Mouse (Mus musculus) forebrain, embryonic 15.5 days (tissue): ENCODE data around the gene Tmx1. TPM values are rescaled to one million over a fixed set of nuclear protein-coding genes. Genes with fewer than 3 reads are reported as not detected.

Experiments used
- ATAC-seq: fragments of 200-750 bp; cut with Nextera tagmentation; replicated peaks from 2 replicates; pipeline ENCODE4 v1.8.0; 2017; ENCODE audit warnings: mild to moderate bottlenecking, moderate TSS enrichment, moderate library complexity
- H3K27ac ChIP-seq: fragments of 300-500 bp; sonication (generic); replicated peaks from 2 replicates; pipeline ENCODE4 v1.5.1; 2015; ENCODE audit warnings: mild to moderate bottlenecking, inconsistent platforms
- H3K27me3 ChIP-seq: fragments of 300-500 bp; sonication (generic); 2 replicates; pipeline ENCODE4 v1.6.1; 2015; ENCODE audit warnings: inconsistent platforms
- H3K36me3 ChIP-seq: fragments of 300-500 bp; sonication (generic); 2 replicates; pipeline ENCODE4 v1.6.1; 2015; ENCODE audit warnings: mild to moderate bottlenecking, inconsistent platforms
- H3K4me1 ChIP-seq: fragments of 300-500 bp; sonication (generic); 2 replicates; pipeline ENCODE4 v1.6.1; 2015; ENCODE audit warnings: inconsistent platforms
- H3K4me2 ChIP-seq: fragments of 300-500 bp; sonication (generic); replicated peaks from 2 replicates; pipeline ENCODE4 v1.6.1; 2015; ENCODE audit warnings: mild to moderate bottlenecking, inconsistent platforms
- H3K4me3 ChIP-seq: fragments of 300-500 bp; sonication (generic); 2 replicates; pipeline ENCODE4 v1.5.1; 2015; ENCODE audit warnings: mild to moderate bottlenecking, inconsistent platforms
- H3K9ac ChIP-seq: fragments of 300-500 bp; sonication (generic); replicated peaks from 2 replicates; pipeline ENCODE4 v1.6.1; 2015; ENCODE audit warnings: mild to moderate bottlenecking, inconsistent platforms
- H3K9me3 ChIP-seq: fragments of 300-500 bp; sonication (generic); 2 replicates; pipeline ENCODE4 v1.6.1; 2016; ENCODE audit warnings: inconsistent platforms
- WGBS: fragments of 180-500 bp; shearing (Covaris S2); methylation state at CpG from one replicate; pipeline ENCODE4 v1.1.7; 2015; ENCODE audit warnings: mixed read lengths; 5-methylcytosine and 5-hydroxymethylcytosine counted together
- polyA plus RNA-seq: library from polyadenylated mRNA; unstranded; fragments of >200 nt; fragmentation: Nextera tagmentation; extraction: Ambion mirVana; gene quantifications from 2 replicates; pipeline ENCODE4 v1.2.1, GENCODE M21; 2015

Gene Tmx1
- polyA plus RNA-seq, 1 experiment from 2014 or later: 130 TPM

DNA sequence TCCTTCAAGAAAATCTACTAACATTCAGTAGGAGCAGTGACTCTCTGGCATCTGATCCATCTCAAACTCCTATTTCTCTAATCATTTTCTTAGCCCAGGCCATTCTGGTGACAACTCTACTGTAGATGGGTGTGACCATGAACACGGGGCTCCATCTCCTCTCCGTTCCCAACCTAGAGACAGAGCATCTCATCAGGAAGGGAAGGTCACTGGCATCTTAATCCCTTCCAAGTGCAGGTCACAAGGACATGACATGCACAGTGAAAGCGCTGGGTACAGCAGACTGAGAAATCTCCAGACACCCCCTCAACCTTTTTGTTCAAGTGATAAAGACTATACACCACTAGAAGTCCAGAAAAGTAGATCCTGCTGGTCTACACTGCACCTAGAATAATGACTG is 1.4 kb upstream of the Tmx1 start:
- no peaks in the 10 kb centered on the region for H3K27me3 ChIP-seq
- 93% methylated on average over 3 of the region's 3 CpGs for WGBS
- H3K36me3 ChIP-seq: no peaks in the 10 kb centered on the region
- H3K9ac ChIP-seq: no peak overlapping the region
- ATAC-seq: no peak
- H3K4me3 ChIP-seq: no peak overlapping the region
- H3K4me1 ChIP-seq: peaks cover 23% of the 10 kb centered on the region
- H3K4me2 ChIP-seq: no peak overlapping the region
- no peaks in the 10 kb centered on the region for H3K9me3 ChIP-seq
- no peak overlapping the region for H3K27ac ChIP-seq

DNA sequence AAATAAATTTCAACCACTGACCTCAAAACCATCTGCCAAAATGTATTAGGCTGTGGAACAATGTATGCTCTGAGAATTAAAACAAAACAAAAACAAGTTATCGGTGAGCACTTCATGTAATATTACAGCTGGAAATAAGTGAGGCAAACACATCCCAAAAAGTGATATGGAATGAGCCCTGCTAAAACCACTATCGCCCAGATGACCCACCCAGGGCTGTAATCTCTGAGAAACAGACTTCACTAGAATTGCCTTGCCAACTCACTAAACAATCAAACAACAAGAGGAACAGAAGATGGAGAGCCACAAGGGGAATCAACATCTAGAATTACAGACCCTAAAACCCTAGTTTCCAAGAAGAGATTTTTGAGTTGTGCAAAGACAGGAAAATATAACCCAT is 752 bp upstream of the Tmx1 start:
- H3K36me3 ChIP-seq: no peaks in the 10 kb centered on the region
- peak overlapping the region; percentile 83 for H3K4me3 ChIP-seq
- ATAC-seq: no peak
- no peaks in the 10 kb centered on the region for H3K27me3 ChIP-seq
- H3K27ac ChIP-seq: no peak overlapping the region
- H3K9me3 ChIP-seq: no peaks in the 10 kb centered on the region
- H3K4me1 ChIP-seq: peaks cover 23% of the 10 kb centered on the region
- peak overlapping the region; percentile 84; the same call in 1 of the 2 replicates for H3K9ac ChIP-seq
- WGBS: 87% methylated on average over 2 of the region's 2 CpGs
- peak overlapping the region; percentile 68 for H3K4me2 ChIP-seq

DNA sequence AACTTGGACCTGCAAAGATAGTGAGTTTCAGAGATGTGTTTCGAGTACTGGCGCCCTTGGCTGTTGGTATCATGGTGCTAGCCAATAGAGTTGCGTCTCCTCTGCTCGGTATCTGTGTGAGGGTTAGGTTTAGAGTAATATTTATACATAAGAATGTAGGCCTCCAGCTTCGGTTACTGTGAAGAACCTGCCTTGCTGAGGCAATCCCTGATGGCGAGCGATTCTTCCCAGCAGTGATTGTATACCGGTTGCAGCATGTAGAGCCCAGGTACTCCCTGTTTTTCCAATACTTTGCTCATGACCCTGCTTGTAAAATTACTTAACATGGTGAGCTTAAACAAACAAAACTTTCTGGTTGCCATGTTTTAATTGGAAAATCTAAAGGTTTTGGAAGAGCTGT is 2.3 kb downstream of the Tmx1 start:
- H3K4me3 ChIP-seq: no peak overlapping the region
- peaks cover 24% of the 10 kb centered on the region for H3K36me3 ChIP-seq
- 0 out of 2 replicates have a peak, but pooled peaks cover 1% of the 10 kb centered on the region for H3K9me3 ChIP-seq
- H3K27ac ChIP-seq: no peak overlapping the region
- H3K9ac ChIP-seq: no peak overlapping the region
- no peak for ATAC-seq
- 86% methylated on average over 8 of the region's 8 CpGs for WGBS
- H3K4me2 ChIP-seq: no peak overlapping the region
- peaks cover 23% of the 10 kb centered on the region for H3K4me1 ChIP-seq
- no peaks in the 10 kb centered on the region for H3K27me3 ChIP-seq

DNA sequence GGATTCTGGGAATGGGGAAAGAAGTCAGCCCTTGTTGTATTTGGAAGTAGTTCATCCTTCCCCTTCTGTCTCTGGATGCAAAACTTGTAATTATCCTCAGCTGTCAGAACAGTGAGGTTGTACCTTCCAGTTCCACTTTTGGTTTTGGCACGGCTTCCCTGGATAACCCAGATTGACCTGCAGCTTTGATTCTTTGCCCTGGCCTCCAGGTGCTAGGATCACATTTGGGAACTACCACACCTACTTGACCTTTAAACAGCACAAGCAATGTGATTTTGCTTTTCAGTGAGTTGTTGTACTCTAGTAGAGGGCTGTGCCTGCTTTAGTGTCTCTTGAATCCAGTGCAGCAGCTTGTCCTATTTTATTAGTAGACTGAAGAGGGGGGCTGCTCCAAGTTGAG is 6.7 kb downstream of the Tmx1 start:
- 93% methylated on average over 1 of the region's 1 CpGs for WGBS
- no peak overlapping the region for H3K4me2 ChIP-seq
- no peaks in the 10 kb centered on the region for H3K27me3 ChIP-seq
- peaks cover 48% of the 10 kb centered on the region for H3K36me3 ChIP-seq
- H3K4me3 ChIP-seq: no peak overlapping the region
- H3K4me1 ChIP-seq: peaks cover 9% of the 10 kb centered on the region
- 0 out of 2 replicates have a peak, but pooled peaks cover 3% of the 10 kb centered on the region for H3K9me3 ChIP-seq
- no peak for ATAC-seq
- H3K9ac ChIP-seq: no peak overlapping the region
- no peak overlapping the region for H3K27ac ChIP-seq

DNA sequence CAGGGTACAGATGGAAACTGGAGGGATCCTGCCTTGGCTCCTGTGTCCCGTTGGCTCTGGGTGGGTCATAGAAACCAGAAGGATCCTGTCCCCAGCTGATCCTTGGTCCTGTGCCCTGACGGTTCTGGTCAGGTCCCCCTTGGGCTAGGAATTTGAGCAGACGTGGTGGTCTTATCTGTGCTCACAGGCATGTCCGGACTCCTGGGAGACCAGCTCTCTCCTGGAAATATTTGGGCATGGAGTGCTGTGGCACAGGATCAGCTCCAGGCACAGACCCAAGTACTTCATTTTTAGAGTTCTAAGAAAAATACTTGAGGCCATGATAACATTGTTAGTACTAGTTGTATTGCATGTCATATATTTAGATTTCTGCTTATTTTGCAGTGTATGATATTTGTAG is 11.1 kb downstream of the Tmx1 start:
- Histone ChIP-seq H3K9ac (no peak overlapping the region), H3K4me3 (no peak overlapping the region), H3K4me2 (no peak overlapping the region), H3K27me3 (no peaks in the 10 kb centered on the region), H3K36me3 (peaks cover 69% of the 10 kb centered on the region), H3K9me3 (0 out of 2 replicates have a peak, but pooled peaks cover 3% of the 10 kb centered on the region), H3K27ac (no peak overlapping the region), H3K4me1 (no peaks in the 10 kb centered on the region)
- no peak for ATAC-seq
- WGBS: 88% methylated on average over 4 of the region's 4 CpGs

DNA sequence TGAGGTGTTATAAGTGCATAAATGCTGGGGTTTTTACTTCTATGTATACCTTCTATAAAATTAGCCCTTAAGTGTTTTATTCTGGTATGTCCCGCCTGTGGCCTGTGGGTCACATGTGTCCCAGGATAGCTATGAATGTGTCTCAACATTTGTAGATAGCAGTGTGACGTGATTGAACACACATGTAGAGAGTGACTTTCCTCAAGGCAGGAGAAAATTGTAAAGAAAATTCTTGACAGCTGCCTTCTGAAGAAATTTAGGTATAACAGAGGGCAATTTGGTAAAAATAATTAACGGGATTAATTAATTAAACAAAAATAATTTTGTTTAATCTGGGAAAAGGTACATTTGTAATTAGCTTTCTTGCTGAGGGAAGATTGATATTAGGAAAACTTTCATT is 22.4 kb downstream of the Tmx1 start:
- no peak overlapping the region for H3K9ac ChIP-seq
- no peaks in the 10 kb centered on the region for H3K36me3 ChIP-seq
- no peak overlapping the region for H3K27ac ChIP-seq
- H3K4me1 ChIP-seq: no peaks in the 10 kb centered on the region
- no peak for ATAC-seq
- no peak overlapping the region for H3K4me3 ChIP-seq
- 84% methylated on average over 3 of the region's 3 CpGs for WGBS
- no peaks in the 10 kb centered on the region for H3K9me3 ChIP-seq
- H3K4me2 ChIP-seq: no peak overlapping the region
- H3K27me3 ChIP-seq: no peaks in the 10 kb centered on the region

DNA sequence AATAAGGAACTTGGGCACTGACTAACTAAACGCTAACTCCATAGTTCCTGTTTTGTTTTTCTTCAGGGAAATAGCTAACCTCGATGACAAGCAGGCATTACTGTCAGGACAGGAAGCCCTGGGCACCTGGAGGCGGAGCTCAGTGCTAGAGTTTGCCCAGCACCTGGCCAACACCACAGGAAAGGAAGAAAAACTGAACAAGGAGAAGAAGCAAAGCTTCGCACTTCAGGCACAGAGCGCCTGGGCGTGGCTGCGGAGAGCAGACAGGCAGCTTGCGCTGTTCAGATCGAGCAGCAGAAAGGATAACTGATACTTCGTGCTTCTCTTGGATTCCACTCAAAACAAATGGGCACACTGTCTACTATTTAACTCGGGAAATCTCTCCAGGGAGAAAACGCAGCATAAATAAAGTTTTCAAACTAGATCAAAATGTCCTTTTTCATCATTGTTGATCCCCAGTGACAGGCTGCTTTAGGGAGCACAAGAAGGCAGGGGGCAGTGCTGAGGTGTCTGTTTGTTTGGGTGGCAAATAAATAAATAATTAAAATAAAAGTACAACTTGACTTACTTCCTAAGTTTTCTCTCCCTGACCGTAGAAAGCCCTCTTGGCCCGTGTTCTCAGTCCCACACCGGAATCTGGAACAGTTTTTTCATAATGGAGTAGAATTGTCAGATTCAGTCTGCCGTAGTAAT is 24.1 kb downstream of the Tmx1 start:
- Histone ChIP-seq H3K9me3 (no peaks in the 10 kb centered on the region), H3K27me3 (no peaks in the 10 kb centered on the region), H3K4me3 (no peak overlapping the region), H3K27ac (no peak overlapping the region), H3K36me3 (no peaks in the 10 kb centered on the region), H3K4me1 (no peaks in the 10 kb centered on the region), H3K9ac (no peak overlapping the region), H3K4me2 (no peak overlapping the region)
- WGBS: 77% methylated on average over 16 of the region's 16 CpGs
- no peak for ATAC-seq

DNA sequence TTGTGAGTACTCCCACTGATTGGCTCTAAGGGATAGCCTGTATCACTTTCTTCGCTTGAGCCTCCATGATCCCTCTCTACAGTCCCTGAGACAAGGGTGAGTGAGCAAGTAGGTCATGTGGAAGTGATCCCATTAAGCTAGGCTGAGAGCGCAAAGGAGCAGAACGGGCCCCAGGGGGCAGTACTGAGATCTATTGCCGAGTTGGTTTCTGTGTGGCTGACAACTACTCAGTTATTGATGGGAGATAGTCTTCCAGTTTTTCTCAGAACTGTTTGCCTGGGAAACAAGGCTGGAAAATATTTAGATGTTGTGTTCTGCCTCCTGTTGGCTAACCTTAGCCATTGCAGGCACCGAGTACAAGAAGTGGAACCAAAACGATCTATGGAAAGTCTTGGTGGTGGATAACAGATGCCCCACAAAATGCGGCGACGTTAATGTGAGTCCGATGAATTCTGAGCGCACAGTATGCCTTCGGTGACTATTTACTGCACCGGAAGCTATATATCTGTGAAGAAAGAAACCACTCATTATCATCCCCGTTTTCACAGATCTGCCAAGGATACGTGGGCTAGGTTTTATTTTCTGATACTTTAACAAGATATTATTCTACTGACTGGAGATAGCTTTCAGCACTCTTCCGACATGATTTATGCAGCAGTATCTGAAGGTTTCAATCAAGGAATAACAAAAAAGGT is 24.8 kb downstream of the Tmx1 start:
- WGBS: 74% methylated on average over 16 of the region's 16 CpGs
- ATAC-seq: no peak
- Histone ChIP-seq H3K36me3 (no peaks in the 10 kb centered on the region), H3K27me3 (no peaks in the 10 kb centered on the region), H3K4me3 (no peak overlapping the region), H3K4me1 (no peaks in the 10 kb centered on the region), H3K9ac (no peak overlapping the region), H3K9me3 (no peaks in the 10 kb centered on the region), H3K27ac (no peak overlapping the region), H3K4me2 (no peak overlapping the region)

DNA sequence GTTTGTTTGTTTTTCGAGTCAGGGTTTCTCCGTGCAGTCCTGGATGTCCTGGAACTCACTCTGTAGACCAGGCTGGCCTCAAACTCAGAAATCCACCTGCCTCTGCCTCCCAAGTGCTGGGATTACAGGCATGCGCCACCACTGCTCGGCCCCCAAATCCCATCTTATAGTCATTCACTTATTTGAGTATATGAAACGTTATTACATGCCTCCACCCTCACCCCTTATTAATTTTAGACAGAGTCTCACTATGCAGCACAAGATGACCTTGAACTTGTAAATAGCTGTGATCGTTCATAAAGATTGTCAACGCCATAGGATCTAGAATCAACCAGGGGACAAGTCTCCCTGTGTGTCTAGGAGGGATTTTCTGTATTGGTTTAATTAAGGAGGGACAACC is 33.1 kb downstream of the Tmx1 start:
- WGBS: 91% methylated on average over 7 of the region's 7 CpGs

DNA sequence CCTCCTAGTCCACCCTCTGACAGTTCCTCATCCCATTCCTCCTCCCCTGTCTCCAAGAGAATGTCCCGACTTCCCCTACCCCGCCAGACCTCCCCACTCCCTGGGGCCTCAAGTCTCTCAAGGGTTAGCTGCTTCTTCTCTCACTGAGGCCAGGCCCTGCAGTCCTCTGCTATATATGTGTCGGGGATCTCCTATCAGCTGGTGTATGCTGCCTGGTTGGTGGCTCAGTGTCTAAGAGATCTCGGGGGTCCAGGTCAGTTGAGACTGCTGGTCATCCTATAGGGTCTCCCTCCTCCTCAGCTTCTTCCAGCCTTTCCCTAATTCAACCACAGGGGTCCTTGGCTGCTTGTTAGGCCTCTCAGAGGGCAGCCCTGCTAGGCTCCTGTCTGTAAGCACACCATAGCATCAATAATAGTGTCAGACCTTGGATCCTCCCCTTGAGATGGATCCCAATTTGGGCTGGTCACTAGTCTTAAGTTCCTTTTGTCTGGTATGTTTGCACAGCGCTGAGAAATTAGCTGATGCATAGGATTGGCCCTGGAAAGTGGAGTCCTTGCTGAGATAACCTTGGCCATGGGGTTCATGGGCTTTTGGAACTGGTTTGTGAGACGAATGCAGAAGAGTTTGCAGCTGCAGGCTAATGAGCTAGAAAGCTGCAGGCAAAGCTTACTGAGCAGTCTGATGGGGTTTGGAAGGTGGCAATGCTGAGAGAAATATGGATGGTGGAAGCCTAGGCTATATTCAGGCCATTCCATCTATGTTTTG is 34.0 kb downstream of the Tmx1 start:
- no peak for ATAC-seq
- Histone ChIP-seq H3K4me3 (no peak overlapping the region), H3K36me3 (no peaks in the 10 kb centered on the region), H3K27ac (no peak overlapping the region), H3K27me3 (no peaks in the 10 kb centered on the region), H3K9me3 (no peaks in the 10 kb centered on the region), H3K9ac (no peak overlapping the region), H3K4me1 (no peaks in the 10 kb centered on the region), H3K4me2 (no peak overlapping the region)
- 84% methylated on average over 6 of the region's 6 CpGs for WGBS

More for the DNA sequence above, 33.1 kb downstream of the Tmx1 start:
- Histone ChIP-seq H3K4me1 (no peaks in the 10 kb centered on the region), H3K9ac (no peak overlapping the region), H3K27me3 (no peaks in the 10 kb centered on the region), H3K27ac (no peak overlapping the region), H3K4me2 (no peak overlapping the region), H3K9me3 (no peaks in the 10 kb centered on the region), H3K4me3 (no peak overlapping the region), H3K36me3 (no peaks in the 10 kb centered on the region)
- no peak for ATAC-seq

DNA sequence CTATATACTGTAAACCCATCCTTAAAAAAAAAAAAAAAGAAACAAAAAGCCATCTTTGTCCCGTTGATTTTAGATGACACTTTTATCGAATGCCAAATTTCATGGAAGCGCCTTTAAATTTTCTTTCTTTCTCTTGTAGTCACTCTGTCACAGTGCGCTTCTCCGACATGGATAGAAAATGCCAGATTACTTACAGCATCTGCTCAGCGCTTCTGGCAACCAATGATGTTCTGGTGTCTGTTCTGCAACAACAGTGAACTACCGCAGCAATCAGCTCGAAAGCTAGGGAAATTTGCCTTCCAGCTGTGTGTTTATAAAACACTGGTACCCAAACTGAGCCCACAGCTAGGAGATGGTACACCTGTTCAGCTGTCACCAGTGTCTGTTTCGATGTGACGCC is 39.5 kb downstream of the Tmx1 start:
- 86% methylated on average over 10 of the region's 10 CpGs for WGBS
- H3K27me3 ChIP-seq: no peaks in the 10 kb centered on the region

More for the DNA sequence above, 39.5 kb downstream of the Tmx1 start:
- Histone ChIP-seq H3K4me1 (0 out of 2 replicates have a peak, but pooled peaks cover 7% of the 10 kb centered on the region), H3K4me2 (no peak overlapping the region), H3K36me3 (no peaks in the 10 kb centered on the region), H3K4me3 (no peak overlapping the region), H3K27ac (no peak overlapping the region), H3K9me3 (no peaks in the 10 kb centered on the region), H3K9ac (no peak overlapping the region)
- ATAC-seq: no peak
